Mouse (Mus musculus): ENCODE results near the gene Foxj3.
"Not testable (repeated sequence)": the region's sequence is repeated elsewhere in the genome, so short reads cannot be mapped to it uniquely, and the experiment has no call there.

DNA sequence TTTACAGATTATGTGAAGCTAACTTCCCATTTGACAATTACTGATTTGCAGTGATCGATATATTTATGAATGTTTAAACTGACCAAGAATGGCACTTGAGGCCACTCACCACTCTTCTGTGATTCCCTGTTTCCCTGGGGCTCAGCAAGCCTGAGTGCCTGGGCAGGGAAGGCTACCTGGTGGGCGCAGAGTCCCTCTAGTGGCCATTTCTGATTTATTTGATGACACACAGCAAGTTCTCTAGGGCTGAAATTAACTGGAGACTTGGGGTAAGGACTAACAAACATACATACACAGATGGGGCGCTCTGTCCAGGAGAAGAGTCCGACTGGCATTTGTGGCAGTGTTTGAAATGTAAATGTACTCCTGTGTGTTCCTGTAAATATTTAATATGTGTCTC lies 91.6 kb downstream of the Foxj3 start:
- TF ChIP-seq HCFC1 (IDR thresholded peaks at IDR 0.05; ENCODE audit: low read depth, low read length); POLR2A (IDR thresholded peaks at IDR 0.05; ENCODE audit: low read depth, low read length); TCF12 (IDR thresholded peaks at IDR 0.05; ENCODE audit: low read depth, low read length); NRF1 (IDR thresholded peaks at IDR 0.05; ENCODE audit: low read depth, low read length); KAT2A (IDR thresholded peaks at IDR 0.05; ENCODE audit: insufficient replicate concordance, low read length); NELFE (IDR thresholded peaks at IDR 0.05; ENCODE audit: low read depth, low read length); EP300 (IDR thresholded peaks at IDR 0.05; ENCODE audit: low read length); USF1 (IDR thresholded peaks at IDR 0.05; ENCODE audit: low read depth, low read length); SIN3A (IDR thresholded peaks at IDR 0.05; ENCODE audit: low read length); ZKSCAN1 (IDR thresholded peaks at IDR 0.05; ENCODE audit: borderline replicate concordance, low read depth, low read length); IRF4 (IDR thresholded peaks at IDR 0.05; ENCODE audit: low read depth, low read length): not testable (repeated sequence)
- peak in 1 of 2 experiments; percentile 22; a peak in 2 of 4 replicates for TF ChIP-seq CTCF (conservative IDR thresholded peaks at IDR 0.05 in 1 of 2, IDR thresholded peaks at IDR 0.05 in 1 of 2; ENCODE audit: low read depth in 2 of 2, low read length in 2 of 2)
- TF ChIP-seq SMC3 (IDR thresholded peaks at IDR 0.05; ENCODE audit: low read depth, low read length), result peak; percentile 7; the same call in 1 of the 2 replicates

Data from CH12.LX (cell line).